Mouse (Mus musculus) pancreas, adult 10 weeks (tissue): ENCODE data around the gene Cphx1. TPM values are rescaled to one million over a fixed set of nuclear protein-coding genes. Genes with fewer than 3 reads are reported as not detected.

Experiments
- polyA plus RNA-seq: library from polyadenylated mRNA; stranded (reverse); fragments of 350-450 nt; fragmentation: Illumina TruSeq; extraction: RNeasy Lipid Tissue Mini Kit (QIAGEN cat#74804); gene quantifications from one replicate; pipeline ENCODE4 v1.2.3, GENCODE M21; 2015; ENCODE audit warnings: low read depth, low replicate concordance; ENCODE audit not compliant: insufficient read depth

The Cphx1 gene
- polyA plus RNA-seq, result not detected

DNA sequence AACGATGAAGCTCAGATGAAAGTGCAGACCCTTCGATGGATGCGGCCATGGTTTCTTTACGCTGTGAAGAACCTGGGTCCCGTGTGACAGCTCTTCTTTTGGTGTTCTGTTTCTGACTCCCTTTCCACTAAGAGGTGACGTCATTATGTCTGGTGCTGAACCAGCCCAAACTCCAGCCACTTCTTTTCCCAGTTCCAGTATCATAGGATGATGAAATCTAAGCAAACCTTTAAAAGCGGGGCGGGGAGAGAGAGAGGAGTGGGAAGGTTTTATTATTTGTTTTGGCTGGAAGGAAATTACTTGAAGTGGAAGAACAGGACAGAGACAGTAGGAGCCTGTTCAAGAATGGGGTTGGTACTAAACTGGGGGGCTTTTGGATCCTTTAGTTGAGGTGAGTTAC is at the start of gene Cphx1:
Gene Cphx1, plus strand, starts transcription at position 301 of the 400 bp plus-strand sequence.

DNA sequence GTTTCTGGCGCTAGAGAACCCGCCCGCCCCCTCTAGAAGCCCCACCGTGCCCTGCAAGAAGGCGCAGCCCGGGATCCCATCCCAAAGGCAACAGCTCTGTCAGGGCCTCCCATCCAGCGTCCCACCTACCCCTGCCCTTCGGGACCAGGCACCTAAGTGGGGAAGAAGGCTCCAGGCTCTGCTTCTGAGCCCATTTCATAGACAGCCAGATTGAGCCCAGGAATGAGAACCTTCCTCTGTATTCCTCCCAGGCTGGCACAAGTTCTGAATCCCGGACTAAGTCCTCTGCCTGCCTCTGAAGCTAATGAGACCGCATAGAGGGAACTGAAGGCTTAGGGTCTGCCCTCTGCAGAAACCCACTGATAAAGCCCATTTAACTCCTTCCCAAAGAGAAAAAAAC is 35.1 kb upstream of the Cphx1 start, which contains the start of gene Plac9a:
Gene Plac9a, minus strand, starts transcription at position 101 of the 400 bp plus-strand sequence.

DNA sequence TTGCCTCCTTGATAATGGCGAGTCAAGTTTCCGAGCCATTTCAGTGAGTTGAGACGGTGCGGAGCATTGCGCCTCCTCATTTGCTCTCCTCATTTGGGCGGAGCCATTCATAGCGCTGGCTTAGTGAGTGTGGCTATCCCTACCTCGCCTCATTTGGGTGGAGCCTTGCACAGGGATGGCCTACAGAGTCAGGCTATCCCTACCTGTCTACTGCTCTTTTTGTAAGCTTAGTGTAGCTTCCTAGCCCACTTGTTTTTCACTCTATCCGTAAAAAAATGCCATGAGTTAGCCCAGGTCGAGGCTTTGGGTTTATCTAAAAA is 10.6 kb upstream of the Cphx1 start, which contains the start of gene Tmem254a:
Gene Tmem254a, minus strand, starts transcription at position 111 of the 320 bp plus-strand sequence.

DNA sequence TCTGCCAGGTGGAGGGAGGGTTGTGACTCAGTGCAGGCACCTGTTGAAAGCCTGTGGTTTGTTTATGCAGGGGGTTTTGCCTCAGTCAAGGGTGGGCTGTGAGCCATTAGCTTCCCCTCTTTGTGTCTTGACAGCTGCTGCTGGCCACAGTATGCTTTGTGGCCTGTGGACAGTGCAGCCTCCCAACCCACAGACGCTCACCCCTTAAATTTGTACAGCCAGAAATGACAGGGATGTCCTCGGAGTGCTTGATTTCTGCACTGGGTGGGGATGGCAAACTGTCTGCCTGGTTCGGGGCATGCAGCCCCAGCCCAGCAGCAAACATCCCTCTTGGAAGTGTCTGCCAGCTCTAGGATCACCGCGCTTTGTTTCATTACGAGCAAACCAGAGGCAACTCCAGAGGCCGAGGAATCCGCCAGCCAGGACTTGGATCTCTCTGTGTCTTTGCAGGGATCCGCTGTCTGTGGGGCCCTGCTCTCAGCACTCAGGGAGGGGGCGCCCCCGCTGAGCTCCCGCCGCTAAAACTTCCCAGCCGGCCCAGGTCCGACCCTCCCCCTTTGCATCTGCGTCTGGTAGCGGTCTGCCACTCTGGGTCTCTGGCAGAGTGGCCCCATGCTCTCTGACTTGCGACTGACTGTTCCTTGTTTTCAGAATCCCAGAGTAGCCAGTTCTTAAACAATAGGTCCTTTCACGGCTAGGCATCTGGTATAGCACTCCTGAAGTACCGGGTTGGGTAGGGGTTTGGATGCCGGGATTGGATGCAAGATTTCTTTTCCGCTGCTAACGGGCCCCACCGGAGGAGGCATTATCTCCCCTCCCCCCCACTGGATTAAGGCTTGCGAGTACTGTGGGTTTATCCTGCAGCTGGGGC is 40.5 kb downstream of the Cphx1 start, which contains the start of gene Duxbl1:
Gene Duxbl1, plus strand, starts transcription at position 207 of the 871 bp plus-strand sequence.

Other genes with a start within 250 kb of the Cphx1 start
- 10.2 TPM for gene Ppif, start 244.2 kb upstream of the Cphx1 start, polyA plus RNA-seq
- 9.1 TPM for gene Zcchc24, start 169.3 kb upstream of the Cphx1 start, polyA plus RNA-seq
- gene Anxa11, start 96.1 kb upstream of the Cphx1 start, polyA plus RNA-seq, result 14.4 TPM
- 22.3 TPM for gene Plac9a, start 35.2 kb upstream of the Cphx1 start, polyA plus RNA-seq
- gene Tmem254a, start 10.6 kb upstream of the Cphx1 start, polyA plus RNA-seq, result 4.4 TPM
- 0.48 TPM for gene Duxbl1, start 40.3 kb downstream of the Cphx1 start, polyA plus RNA-seq
- 26.8 TPM for gene Gm9780, start 104.4 kb downstream of the Cphx1 start, polyA plus RNA-seq
- gene Tmem254c, start 129.1 kb downstream of the Cphx1 start, polyA plus RNA-seq, result 5.8 TPM
- not detected for gene Cphx2, start 143.2 kb downstream of the Cphx1 start, polyA plus RNA-seq
- gene Cphx3, start 144.0 kb downstream of the Cphx1 start, polyA plus RNA-seq, result 1.8 TPM
- gene Duxbl2, start 180.0 kb downstream of the Cphx1 start, polyA plus RNA-seq, result not detected
- gene Plac9b, start 244.2 kb downstream of the Cphx1 start, polyA plus RNA-seq, result 89.9 TPM